Mouse (Mus musculus) limb, embryonic 12.5 days (tissue): ENCODE measurements around the gene Wdr95. TPM values are rescaled to one million over a fixed set of nuclear protein-coding genes. Genes with fewer than 3 reads are reported as not detected.
A peak's percentile ranks its signal among the peaks of the same experiment; 100 is the strongest.
"Not testable (repeated sequence)": the region's sequence is repeated elsewhere in the genome, so short reads cannot be mapped to it uniquely, and the experiment has no call there.

ENCODE experiments used
- ATAC-seq: fragments of 200-750 bp; cut with Nextera tagmentation; 2 replicates; pipeline ENCODE4 v1.8.0; 2017; ENCODE audit warnings: low read depth, moderate TSS enrichment; ENCODE audit not compliant: insufficient number of reproducible peaks, insufficient read depth, low FRiP score, low TSS enrichment
- H3K27ac ChIP-seq: fragments of 300-500 bp; sonication (generic); 2 replicates; pipeline ENCODE4 v1.5.1; 2016; ENCODE audit warnings: mild to moderate bottlenecking, moderate library complexity
- H3K27me3 ChIP-seq: fragments of 300-500 bp; sonication (generic); 2 replicates; pipeline ENCODE4 v1.6.1; 2016; ENCODE audit warnings: mild to moderate bottlenecking, moderate library complexity
- H3K36me3 ChIP-seq: fragments of 300-500 bp; sonication (generic); 2 replicates; pipeline ENCODE4 v1.6.1; 2016; ENCODE audit warnings: mild to moderate bottlenecking, moderate library complexity
- H3K4me1 ChIP-seq: fragments of 300-500 bp; sonication (generic); replicated peaks from 2 replicates; pipeline ENCODE4 v1.6.1; 2016
- H3K4me2 ChIP-seq: fragments of 300-500 bp; sonication (generic); 2 replicates; pipeline ENCODE4 v1.6.1; 2016; ENCODE audit warnings: mild to moderate bottlenecking, moderate library complexity
- H3K4me3 ChIP-seq: fragments of 300-500 bp; sonication (generic); replicated peaks from 2 replicates; pipeline ENCODE4 v1.5.1; 2016; ENCODE audit warnings: mild to moderate bottlenecking
- H3K9ac ChIP-seq: fragments of 300-500 bp; sonication (generic); replicated peaks from 2 replicates; pipeline ENCODE4 v1.6.1; 2016; ENCODE audit warnings: mild to moderate bottlenecking, moderate library complexity
- H3K9me3 ChIP-seq: fragments of 300-500 bp; sonication (generic); 2 replicates; pipeline ENCODE4 v1.6.1; 2016; ENCODE audit warnings: mild to moderate bottlenecking, moderate library complexity
- WGBS: fragments of 180-500 bp; shearing (Covaris S2); methylation state at CpG from one replicate; pipeline ENCODE4 v1.1.7; 2016; 5-methylcytosine and 5-hydroxymethylcytosine counted together
- polyA plus RNA-seq: library from polyadenylated mRNA; unstranded; fragments of >200 nt; fragmentation: Nextera tagmentation; extraction: Ambion mirVana; gene quantifications from 2 replicates; pipeline ENCODE4 v1.2.1, GENCODE M21; 2016

Gene Wdr95
- polyA plus RNA-seq, 1 experiment from 2014 or later, result not detected

- WGBS, result 77% methylated on average over 6 of the region's 6 CpGs
- no peak overlapping the region for H3K4me3 ChIP-seq
- no peak overlapping the region for H3K27ac ChIP-seq
- no peak for ATAC-seq
- H3K9me3 ChIP-seq, result no peaks in the 10 kb centered on the region
- no peak overlapping the region for H3K4me2 ChIP-seq
- H3K4me1 ChIP-seq, result peaks cover 20% of the 10 kb centered on the region
- no peaks in the 10 kb centered on the region for H3K36me3 ChIP-seq
- no peak overlapping the region for H3K9ac ChIP-seq
- no peaks in the 10 kb centered on the region for H3K27me3 ChIP-seq
These were observed 11.4 kb upstream of the Wdr95 start for GRCm38 (mm10) chr5:149517116-149517515.

GRCm38 (mm10) chr5:149520806-149521205, 7.7 kb upstream of the Wdr95 start:
- no peaks in the 10 kb centered on the region for H3K36me3 ChIP-seq
- peaks cover 6% of the 10 kb centered on the region; the same call in 1 of the 2 replicates for H3K4me1 ChIP-seq
- H3K27ac ChIP-seq, result no peak overlapping the region
- no peak overlapping the region for H3K4me3 ChIP-seq
- no peaks in the 10 kb centered on the region for H3K27me3 ChIP-seq
- WGBS, result 88% methylated on average over 5 of the region's 5 CpGs
- ATAC-seq, result no peak
- H3K9ac ChIP-seq, result no peak overlapping the region
- H3K9me3 ChIP-seq, result no peaks in the 10 kb centered on the region
- no peak overlapping the region for H3K4me2 ChIP-seq

- Histone ChIP-seq H3K4me3 (no peak overlapping the region), H3K27me3 (no peaks in the 10 kb centered on the region), H3K36me3 (no peaks in the 10 kb centered on the region), H3K27ac (no peak overlapping the region), H3K4me2 (no peak overlapping the region), H3K4me1 (peaks cover 17% of the 10 kb centered on the region), H3K9ac (no peak overlapping the region), H3K9me3 (no peaks in the 10 kb centered on the region)
- ATAC-seq, result no peak
- WGBS, result 77% methylated on average over 6 of the region's 6 CpGs
These were observed 4.6 kb upstream of the Wdr95 start for GRCm38 (mm10) chr5:149523856-149524241.

- H3K9me3 ChIP-seq, result no peaks in the 10 kb centered on the region
- H3K27ac ChIP-seq, result no peak overlapping the region
- no peaks in the 10 kb centered on the region for H3K27me3 ChIP-seq
- peak; percentile 45; the same call in 1 of the 2 replicates for ATAC-seq
- H3K4me1 ChIP-seq, result peaks cover 20% of the 10 kb centered on the region
- WGBS, result 32% methylated on average over 16 of the region's 16 CpGs
- peak overlapping the region; percentile 32 for H3K4me2 ChIP-seq
- H3K36me3 ChIP-seq, result no peaks in the 10 kb centered on the region
- no peak overlapping the region for H3K9ac ChIP-seq
- no peak overlapping the region for H3K4me3 ChIP-seq
These were observed 4.1 kb upstream of the Wdr95 start for GRCm38 (mm10) chr5:149524242-149524858.

- Histone ChIP-seq H3K27me3 (no peaks in the 10 kb centered on the region), H3K27ac (no peak overlapping the region), H3K9ac (no peak overlapping the region), H3K9me3 (no peaks in the 10 kb centered on the region), H3K4me1 (peaks cover 23% of the 10 kb centered on the region), H3K36me3 (no peaks in the 10 kb centered on the region), H3K4me2 (peak overlapping the region; percentile 32), H3K4me3 (no peak overlapping the region)
- ATAC-seq, result no peak
- whole genome bisulfite sequencing, result 56% methylated on average over 6 of the region's 6 CpGs
These were observed 3.3 kb upstream of the Wdr95 start for GRCm38 (mm10) chr5:149525055-149525785.

- peaks cover 23% of the 10 kb centered on the region for H3K4me1 ChIP-seq
- no peak for ATAC-seq
- H3K9me3 ChIP-seq, result no peaks in the 10 kb centered on the region
- no peak overlapping the region for H3K9ac ChIP-seq
- 62% methylated on average over 10 of the region's 10 CpGs for WGBS
- no peak overlapping the region for H3K4me2 ChIP-seq
- H3K27ac ChIP-seq, result no peak overlapping the region
- H3K27me3 ChIP-seq, result no peaks in the 10 kb centered on the region
- H3K36me3 ChIP-seq, result no peaks in the 10 kb centered on the region
- H3K4me3 ChIP-seq, result no peak overlapping the region
These were observed 2.0 kb upstream of the Wdr95 start for GRCm38 (mm10) chr5:149526467-149526951.

GRCm38 (mm10) chr5:149527292-149527691, 1.2 kb upstream of the Wdr95 start:
- peaks cover 23% of the 10 kb centered on the region for H3K4me1 ChIP-seq
- H3K36me3 ChIP-seq, H3K27ac ChIP-seq, H3K4me3 ChIP-seq, ATAC-seq, H3K27me3 ChIP-seq, H3K4me2 ChIP-seq, H3K9me3 ChIP-seq, H3K9ac ChIP-seq: not testable (repeated sequence)
- WGBS, result 86% methylated on average over 4 of the region's 4 CpGs

GRCm38 (mm10) chr5:149533847-149534246, 5.4 kb downstream of the Wdr95 start:
- Histone ChIP-seq H3K27ac (no peak overlapping the region), H3K4me3 (no peak overlapping the region), H3K4me2 (no peak overlapping the region), H3K4me1 (peaks cover 22% of the 10 kb centered on the region), H3K9me3 (no peaks in the 10 kb centered on the region), H3K9ac (no peak overlapping the region), H3K36me3 (no peaks in the 10 kb centered on the region), H3K27me3 (no peaks in the 10 kb centered on the region; the same call in 1 of the 2 replicates)
- no peak for ATAC-seq
- 87% methylated on average over 2 of the region's 2 CpGs for WGBS

GRCm38 (mm10) chr5:149536005-149536404, 7.5 kb downstream of the Wdr95 start:
- Histone ChIP-seq H3K9me3 (no peaks in the 10 kb centered on the region), H3K4me3 (no peak overlapping the region), H3K4me1 (peaks cover 16% of the 10 kb centered on the region), H3K27me3 (no peaks in the 10 kb centered on the region; the same call in 1 of the 2 replicates), H3K27ac (no peak overlapping the region), H3K4me2 (no peak overlapping the region), H3K9ac (no peak overlapping the region), H3K36me3 (no peaks in the 10 kb centered on the region)
- 63% methylated on average over 9 of the region's 9 CpGs for WGBS
- no peak for ATAC-seq

GRCm38 (mm10) chr5:149537796-149538511, 9.5 kb downstream of the Wdr95 start:
- 0 out of 2 replicates have a peak overlapping the region, but pooled peaks have one; percentile 18 for H3K9ac ChIP-seq
- WGBS, result 11% methylated on average over 16 of the region's 16 CpGs
- no peaks in the 10 kb centered on the region for H3K36me3 ChIP-seq
- H3K4me1 ChIP-seq, result peaks cover 16% of the 10 kb centered on the region
- H3K4me3 ChIP-seq, result peak overlapping the region; percentile 17
- no peak for ATAC-seq
- peak overlapping the region; percentile 50 for H3K27ac ChIP-seq
- H3K4me2 ChIP-seq, result peak overlapping the region; percentile 43
- H3K9me3 ChIP-seq, result no peaks in the 10 kb centered on the region
- H3K27me3 ChIP-seq, result no peaks in the 10 kb centered on the region; the same call in 1 of the 2 replicates

- 48% methylated on average over 8 of the region's 8 CpGs for WGBS
- H3K9ac ChIP-seq, result no peak overlapping the region
- no peak overlapping the region for H3K4me3 ChIP-seq
- peak overlapping the region; percentile 46 for H3K27ac ChIP-seq
- peak overlapping the region; percentile 43 for H3K4me2 ChIP-seq
- H3K9me3 ChIP-seq, result no peaks in the 10 kb centered on the region
- no peak for ATAC-seq
- peaks cover 16% of the 10 kb centered on the region for H3K4me1 ChIP-seq
- no peaks in the 10 kb centered on the region for H3K36me3 ChIP-seq
- no peaks in the 10 kb centered on the region; the same call in 1 of the 2 replicates for H3K27me3 ChIP-seq
These were observed 10.1 kb downstream of the Wdr95 start for GRCm38 (mm10) chr5:149538531-149538930.
